Mouse (Mus musculus): ENCODE measurements at regions not wholly inside any gene's neighbourhood (a gene's known extent, or its start where the extent isn't known, plus 50 kb on each side); places are given as distances from the start of the nearest gene placed in this dataset.

DNA sequence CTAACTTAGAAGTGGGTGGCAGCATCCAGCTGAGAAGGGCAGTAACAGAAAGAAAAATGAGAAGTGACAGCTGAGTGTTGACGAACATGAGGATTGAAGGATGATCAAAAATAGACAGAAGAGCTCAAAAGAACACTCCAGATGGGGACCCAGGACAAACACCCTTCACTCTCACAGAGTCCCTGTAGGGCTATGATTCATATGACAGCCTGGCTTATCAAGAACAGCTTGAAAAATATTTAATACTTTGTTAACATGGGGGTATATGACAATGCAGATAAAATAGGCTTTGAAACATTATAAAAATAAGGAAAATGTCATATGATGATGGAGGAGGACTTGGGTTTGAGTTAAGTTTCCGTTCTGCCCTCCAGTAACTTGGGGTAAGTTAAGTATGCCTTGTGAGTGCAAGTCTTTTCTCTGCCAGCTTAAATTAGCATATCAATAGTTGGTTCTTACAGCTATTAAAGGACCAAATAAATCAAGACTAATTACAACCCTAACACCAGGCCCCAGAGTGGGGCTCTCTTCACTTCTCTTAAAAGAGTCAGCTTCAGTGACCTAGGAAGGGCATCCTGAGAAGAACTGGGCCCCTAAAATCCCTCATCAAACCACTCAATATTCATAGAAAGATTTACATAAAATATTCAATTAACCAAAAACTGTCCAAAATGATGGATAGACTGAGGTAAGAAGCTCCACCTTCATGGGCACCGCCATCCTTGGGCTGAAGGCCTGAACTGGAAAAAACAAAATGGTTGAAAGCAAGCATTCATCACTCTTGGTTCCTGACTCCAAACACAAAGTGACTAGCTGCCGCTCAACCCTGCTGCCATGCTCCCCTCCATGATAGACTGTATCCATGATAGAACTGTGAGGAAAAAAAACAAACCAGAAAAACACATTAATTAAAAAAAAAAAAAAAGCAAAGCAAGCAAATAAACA is 198.6 kb upstream of the Gcfc2 start:
- H3K27me3 ChIP-seq (ENCODE audit: control insufficient read depth, insufficient read depth, low read length) = no peaks in the 10 kb centered on the region
- H3K4me1 ChIP-seq (ENCODE audit: control insufficient read depth, insufficient read depth, low read length) = no peaks in the 10 kb centered on the region
- 78% methylated on average over 4 of the region's 4 CpGs for WGBS
- no peak for ATAC-seq (ENCODE audit: insufficient number of reproducible peaks, insufficient read depth, low FRiP score, low read depth)
- H3K9ac ChIP-seq (replicated peaks; ENCODE audit: low read depth, low read length) = no peak overlapping the region
- H3K9me3 ChIP-seq (ENCODE audit: control insufficient read depth, low read depth, low read length) = no peaks in the 10 kb centered on the region
- H3K36me3 ChIP-seq (ENCODE audit: control insufficient read depth, insufficient read depth, low read length) = no peaks in the 10 kb centered on the region
- no peak overlapping the region for H3K4me3 ChIP-seq (ENCODE audit: low read depth, low read length)
- no peak overlapping the region for H3K27ac ChIP-seq (ENCODE audit: low read length)
- H3K4me2 ChIP-seq (replicated peaks; ENCODE audit: low read depth, low read length) = no peak overlapping the region

DNA sequence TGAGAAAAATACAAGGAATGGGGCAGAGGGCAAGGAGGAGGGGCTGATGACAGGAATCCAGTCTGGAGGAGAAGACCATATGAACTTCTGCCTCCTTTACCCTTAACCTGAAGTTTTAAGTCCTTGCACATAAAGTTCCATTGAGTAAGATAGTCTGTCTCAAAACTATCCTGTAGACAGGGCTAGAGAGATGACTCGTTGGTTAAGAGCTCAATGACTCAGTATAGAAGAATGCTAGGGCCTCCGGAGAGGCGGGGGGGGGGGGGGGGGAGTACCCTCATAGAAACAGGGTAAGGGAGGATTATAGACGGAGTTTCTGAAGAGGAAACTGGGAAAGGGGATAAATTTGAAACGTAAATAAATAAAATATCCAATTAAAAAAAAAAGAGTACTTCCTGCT is 191.8 kb upstream of the Gcfc2 start:
- no peaks in the 10 kb centered on the region for H3K36me3 ChIP-seq (ENCODE audit: control insufficient read depth, insufficient read depth, low read length)
- 43% methylated on average over 5 of the region's 5 CpGs for WGBS
- no peak overlapping the region for H3K9ac ChIP-seq (replicated peaks; ENCODE audit: low read depth, low read length)

DNA sequence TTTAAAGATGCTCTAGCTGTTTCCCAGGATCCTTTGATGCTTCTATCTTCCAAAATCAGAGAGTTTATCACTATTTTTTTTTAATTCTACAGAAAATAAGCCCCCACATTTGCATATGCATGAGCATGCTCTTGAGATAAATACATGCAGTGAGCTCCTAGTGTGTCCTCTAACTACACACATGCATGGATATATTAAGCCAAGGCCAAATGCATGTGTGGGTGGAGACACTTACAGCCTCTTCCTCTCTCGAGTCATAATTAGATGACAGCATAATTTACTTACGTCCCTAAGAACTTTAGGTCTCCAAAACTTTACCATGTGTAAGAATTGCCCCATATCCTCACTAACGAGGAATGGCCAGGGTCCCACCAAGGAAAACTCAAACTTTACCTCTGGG is 189.9 kb upstream of the Gcfc2 start:
- H3K9me3 ChIP-seq (ENCODE audit: control insufficient read depth, low read depth, low read length) = no peaks in the 10 kb centered on the region
- 71% methylated on average over 3 of the region's 3 CpGs for WGBS
- no peak for ATAC-seq (ENCODE audit: insufficient number of reproducible peaks, insufficient read depth, low FRiP score, low read depth)

More for the DNA sequence above, 191.8 kb upstream of the Gcfc2 start:
- no peaks in the 10 kb centered on the region for H3K9me3 ChIP-seq (ENCODE audit: control insufficient read depth, low read depth, low read length)
- H3K4me1 ChIP-seq (ENCODE audit: control insufficient read depth, insufficient read depth, low read length) = no peaks in the 10 kb centered on the region
- H3K4me2 ChIP-seq (replicated peaks; ENCODE audit: low read depth, low read length) = no peak overlapping the region
- no peak overlapping the region for H3K4me3 ChIP-seq (ENCODE audit: low read depth, low read length)
- no peak for ATAC-seq (ENCODE audit: insufficient number of reproducible peaks, insufficient read depth, low FRiP score, low read depth)
- no peaks in the 10 kb centered on the region for H3K27me3 ChIP-seq (ENCODE audit: control insufficient read depth, insufficient read depth, low read length)
- no peak overlapping the region for H3K27ac ChIP-seq (ENCODE audit: low read length)

GRCm38 (mm10) chr6:81738466-81738865 is 185.0 kb upstream of the Gcfc2 start:
- Histone ChIP-seq H3K9ac (replicated peaks; ENCODE audit: low read depth, low read length) (no peak overlapping the region), H3K36me3 (ENCODE audit: control insufficient read depth, insufficient read depth, low read length) (no peaks in the 10 kb centered on the region), H3K9me3 (ENCODE audit: control insufficient read depth, low read depth, low read length) (no peaks in the 10 kb centered on the region), H3K27me3 (ENCODE audit: control insufficient read depth, insufficient read depth, low read length) (no peaks in the 10 kb centered on the region), H3K4me2 (replicated peaks; ENCODE audit: low read depth, low read length) (no peak overlapping the region), H3K27ac (ENCODE audit: low read length) (no peak overlapping the region), H3K4me1 (ENCODE audit: control insufficient read depth, insufficient read depth, low read length) (no peaks in the 10 kb centered on the region), H3K4me3 (ENCODE audit: low read depth, low read length) (no peak overlapping the region)
- 83% methylated on average over 5 of the region's 5 CpGs for WGBS
- no peak for ATAC-seq (ENCODE audit: insufficient number of reproducible peaks, insufficient read depth, low FRiP score, low read depth)

More for the DNA sequence above, 189.9 kb upstream of the Gcfc2 start:
- no peaks in the 10 kb centered on the region for H3K36me3 ChIP-seq (ENCODE audit: control insufficient read depth, insufficient read depth, low read length)
- no peaks in the 10 kb centered on the region for H3K4me1 ChIP-seq (ENCODE audit: control insufficient read depth, insufficient read depth, low read length)
- H3K4me2 ChIP-seq (replicated peaks; ENCODE audit: low read depth, low read length) = no peak overlapping the region
- H3K27ac ChIP-seq (ENCODE audit: low read length) = no peak overlapping the region
- no peak overlapping the region for H3K9ac ChIP-seq (replicated peaks; ENCODE audit: low read depth, low read length)
- no peaks in the 10 kb centered on the region for H3K27me3 ChIP-seq (ENCODE audit: control insufficient read depth, insufficient read depth, low read length)
- H3K4me3 ChIP-seq (ENCODE audit: low read depth, low read length) = no peak overlapping the region

DNA sequence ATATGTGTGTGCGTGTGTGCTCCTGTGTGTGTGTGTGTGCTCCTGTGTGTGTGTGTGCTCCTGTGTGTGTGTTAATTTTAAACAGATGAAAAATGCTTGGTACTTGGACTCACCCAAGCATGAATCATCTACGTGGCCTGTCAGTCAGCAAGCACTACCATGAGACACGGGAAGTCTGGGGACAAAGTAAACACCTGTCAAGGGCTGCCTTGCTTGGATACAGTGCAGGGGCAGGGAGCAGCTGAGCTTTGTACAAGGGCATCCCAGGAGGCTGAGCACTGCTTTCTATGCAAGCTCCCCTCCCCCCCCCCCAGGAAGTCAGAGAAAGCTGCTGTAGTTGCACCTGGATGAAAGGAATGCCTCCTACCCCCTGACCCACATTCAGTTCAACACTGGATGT is 173.8 kb upstream of the Gcfc2 start:
- H3K4me2 ChIP-seq (replicated peaks; ENCODE audit: low read depth, low read length) = no peak overlapping the region
- ATAC-seq (ENCODE audit: insufficient number of reproducible peaks, insufficient read depth, low FRiP score, low read depth) = peak; percentile 83; the same call in 1 of the 2 replicates
- 30% methylated on average over 3 of the region's 3 CpGs for WGBS
- H3K9ac ChIP-seq (replicated peaks; ENCODE audit: low read depth, low read length) = no peak overlapping the region
- H3K36me3 ChIP-seq (ENCODE audit: control insufficient read depth, insufficient read depth, low read length) = no peaks in the 10 kb centered on the region
- no peaks in the 10 kb centered on the region for H3K9me3 ChIP-seq (ENCODE audit: control insufficient read depth, low read depth, low read length)
- H3K27me3 ChIP-seq (ENCODE audit: control insufficient read depth, insufficient read depth, low read length) = no peaks in the 10 kb centered on the region
- no peak overlapping the region for H3K4me3 ChIP-seq (ENCODE audit: low read depth, low read length)
- H3K27ac ChIP-seq (ENCODE audit: low read length) = no peak overlapping the region
- no peaks in the 10 kb centered on the region for H3K4me1 ChIP-seq (ENCODE audit: control insufficient read depth, insufficient read depth, low read length)

GRCm38 (mm10) chr6:81751631-81752030 is 171.8 kb upstream of the Gcfc2 start:
- no peak for ATAC-seq (ENCODE audit: insufficient number of reproducible peaks, insufficient read depth, low FRiP score, low read depth)
- WGBS = 87% methylated on average over 5 of the region's 5 CpGs
- Histone ChIP-seq H3K9ac (replicated peaks; ENCODE audit: low read depth, low read length) (no peak overlapping the region), H3K36me3 (ENCODE audit: control insufficient read depth, insufficient read depth, low read length) (no peaks in the 10 kb centered on the region), H3K4me1 (ENCODE audit: control insufficient read depth, insufficient read depth, low read length) (no peaks in the 10 kb centered on the region), H3K4me3 (ENCODE audit: low read depth, low read length) (no peak overlapping the region), H3K27me3 (ENCODE audit: control insufficient read depth, insufficient read depth, low read length) (no peaks in the 10 kb centered on the region), H3K27ac (ENCODE audit: low read length) (no peak overlapping the region), H3K4me2 (replicated peaks; ENCODE audit: low read depth, low read length) (no peak overlapping the region), H3K9me3 (ENCODE audit: control insufficient read depth, low read depth, low read length) (no peaks in the 10 kb centered on the region)

- Histone ChIP-seq H3K4me2 (replicated peaks; ENCODE audit: low read depth, low read length) (no peak overlapping the region), H3K27ac (ENCODE audit: low read length) (no peak overlapping the region), H3K9ac (replicated peaks; ENCODE audit: low read depth, low read length) (no peak overlapping the region), H3K36me3 (ENCODE audit: control insufficient read depth, insufficient read depth, low read length) (no peaks in the 10 kb centered on the region), H3K27me3 (ENCODE audit: control insufficient read depth, insufficient read depth, low read length) (no peaks in the 10 kb centered on the region), H3K4me1 (ENCODE audit: control insufficient read depth, insufficient read depth, low read length) (no peaks in the 10 kb centered on the region), H3K4me3 (ENCODE audit: low read depth, low read length) (no peak overlapping the region), H3K9me3 (ENCODE audit: control insufficient read depth, low read depth, low read length) (no peaks in the 10 kb centered on the region)
- ATAC-seq (ENCODE audit: insufficient number of reproducible peaks, insufficient read depth, low FRiP score, low read depth) = no peak
- WGBS = 72% methylated on average over 7 of the region's 7 CpGs
Observed at GRCm38 (mm10) chr6:81756242-81756641, 167.2 kb upstream of the Gcfc2 start.

DNA sequence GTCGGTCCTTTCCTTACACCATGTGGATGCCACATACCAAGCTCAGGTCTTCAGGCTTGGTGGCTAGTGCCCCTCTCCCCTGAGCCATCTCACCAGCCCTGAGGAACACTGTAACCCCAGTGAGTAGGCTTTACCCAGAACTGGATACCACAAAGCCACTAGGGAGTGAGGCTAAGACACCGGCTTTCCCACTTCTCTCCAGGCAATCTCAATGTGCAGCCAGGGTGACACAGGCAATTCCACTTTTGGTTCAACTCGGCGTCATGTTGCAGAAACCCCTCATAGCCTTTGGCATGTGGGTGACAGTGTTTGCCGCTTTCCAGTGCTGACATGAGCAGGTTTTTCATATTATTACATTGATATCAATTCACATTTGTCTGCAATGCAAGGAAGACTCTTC is 164.6 kb upstream of the Gcfc2 start:
- no peak overlapping the region for H3K4me3 ChIP-seq (ENCODE audit: low read depth, low read length)
- WGBS = 86% methylated on average over 5 of the region's 5 CpGs
- H3K4me2 ChIP-seq (replicated peaks; ENCODE audit: low read depth, low read length) = no peak overlapping the region
- ATAC-seq (ENCODE audit: insufficient number of reproducible peaks, insufficient read depth, low FRiP score, low read depth) = no peak
- no peaks in the 10 kb centered on the region for H3K9me3 ChIP-seq (ENCODE audit: control insufficient read depth, low read depth, low read length)
- no peaks in the 10 kb centered on the region for H3K27me3 ChIP-seq (ENCODE audit: control insufficient read depth, insufficient read depth, low read length)
- no peaks in the 10 kb centered on the region for H3K4me1 ChIP-seq (ENCODE audit: control insufficient read depth, insufficient read depth, low read length)
- no peak overlapping the region for H3K27ac ChIP-seq (ENCODE audit: low read length)
- H3K9ac ChIP-seq (replicated peaks; ENCODE audit: low read depth, low read length) = no peak overlapping the region
- no peaks in the 10 kb centered on the region for H3K36me3 ChIP-seq (ENCODE audit: control insufficient read depth, insufficient read depth, low read length)

- no peak overlapping the region for H3K4me3 ChIP-seq (ENCODE audit: low read depth, low read length)
- no peak overlapping the region for H3K9ac ChIP-seq (replicated peaks; ENCODE audit: low read depth, low read length)
- H3K4me1 ChIP-seq (ENCODE audit: control insufficient read depth, insufficient read depth, low read length) = no peaks in the 10 kb centered on the region
- no peaks in the 10 kb centered on the region for H3K27me3 ChIP-seq (ENCODE audit: control insufficient read depth, insufficient read depth, low read length)
- H3K9me3 ChIP-seq (ENCODE audit: control insufficient read depth, low read depth, low read length) = no peaks in the 10 kb centered on the region
- H3K4me2 ChIP-seq (replicated peaks; ENCODE audit: low read depth, low read length) = no peak overlapping the region
- 84% methylated on average over 2 of the region's 2 CpGs for WGBS
- ATAC-seq (ENCODE audit: insufficient number of reproducible peaks, insufficient read depth, low FRiP score, low read depth) = no peak
- H3K27ac ChIP-seq (ENCODE audit: low read length) = no peak overlapping the region
- H3K36me3 ChIP-seq (ENCODE audit: control insufficient read depth, insufficient read depth, low read length) = no peaks in the 10 kb centered on the region
Observed at GRCm38 (mm10) chr6:81760181-81760580, 163.3 kb upstream of the Gcfc2 start.

Measured in stomach, embryonic 14.5 days (tissue).